Mouse (Mus musculus) brain, adult 2 months (tissue): ENCODE data around the gene Gnao1.

Experiments
- DNase-seq: peaks from one replicate; pipeline ENCODE4 v3.0.0; 2011; ENCODE audit warnings: low read depth, low spot score

Gnao1 gene

DNA sequence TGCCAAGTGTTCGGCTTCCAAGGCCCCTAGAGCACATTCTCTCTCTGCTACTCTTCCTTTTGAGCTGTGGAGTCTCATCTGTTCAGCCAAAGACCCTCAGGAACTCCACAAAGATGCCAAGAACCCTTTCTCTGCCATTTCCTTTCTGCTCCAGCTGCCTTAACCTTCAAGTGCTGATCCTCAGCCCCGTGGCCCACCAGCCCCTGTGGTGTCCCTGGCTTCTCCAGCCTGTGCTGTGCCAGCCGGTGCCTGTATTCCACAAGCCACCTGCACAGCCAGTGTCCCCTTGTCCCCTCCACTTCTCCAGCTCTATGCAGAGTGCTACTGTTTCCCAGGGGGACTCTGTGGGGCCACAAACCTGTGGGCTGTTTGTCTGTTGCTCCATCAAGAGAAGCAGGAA lies 83.8 kb downstream of the Gnao1 start:
- DNase-seq: no peak

DNA sequence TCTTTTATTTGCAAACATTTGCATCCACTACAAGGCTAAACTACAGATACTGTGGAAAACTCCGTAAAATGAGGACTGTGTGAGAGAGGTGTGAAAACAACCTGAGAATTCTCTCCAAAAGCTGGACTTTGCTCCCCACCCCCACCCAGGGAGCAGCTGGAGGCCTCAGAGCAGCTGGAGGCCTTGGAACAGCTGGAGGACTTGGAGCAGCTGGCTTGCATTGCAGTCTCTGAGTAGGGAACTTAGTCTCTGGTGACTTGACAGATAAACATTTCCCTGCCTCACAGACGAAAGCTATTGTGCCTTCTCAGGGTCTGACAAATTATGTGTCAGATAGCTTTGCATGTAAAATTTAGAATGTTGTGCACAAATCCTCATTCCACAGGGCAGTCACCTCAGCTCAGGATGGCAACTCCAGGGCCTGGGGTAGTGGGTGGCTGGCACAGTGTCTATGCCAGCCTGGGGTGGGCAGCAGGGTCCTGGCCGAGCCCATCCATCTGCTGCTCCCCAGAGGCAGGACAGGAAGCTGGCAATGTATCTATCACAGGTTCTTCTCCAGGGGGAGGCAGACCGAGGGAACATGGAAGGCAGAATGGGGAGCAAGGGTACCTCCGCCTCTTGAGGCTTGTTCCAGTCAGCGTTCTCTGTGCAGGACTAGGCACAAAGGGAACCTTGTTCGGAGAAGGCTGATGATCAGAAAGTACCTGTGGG lies 87.2 kb downstream of the Gnao1 start:
- DNase-seq: no peak

DNA sequence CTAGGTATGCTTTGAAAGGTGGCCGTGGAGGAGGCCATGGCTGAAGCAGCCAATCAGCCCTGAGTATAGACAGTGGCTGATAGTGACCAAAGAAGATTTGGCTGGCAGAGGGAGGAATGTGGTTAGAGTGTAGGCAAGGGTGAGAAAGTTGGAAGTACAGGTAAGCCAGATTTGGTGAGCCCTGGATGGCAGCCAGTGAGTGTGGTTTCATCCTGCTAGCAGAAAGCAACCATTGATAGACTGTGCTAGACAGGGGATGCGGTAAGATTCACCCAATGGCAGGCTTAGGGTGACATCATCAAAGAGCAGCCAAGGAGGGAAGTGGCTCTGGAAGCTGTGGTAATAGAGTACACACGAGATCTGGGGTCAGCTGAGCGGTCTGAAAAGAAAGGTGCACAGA lies 88.8 kb downstream of the Gnao1 start:
- DNase-seq: no peak

- no peak for DNase-seq
Measured at GRCm38 (mm10) chr8:93902040-93902439, 92.3 kb downstream of the Gnao1 start.

DNA sequence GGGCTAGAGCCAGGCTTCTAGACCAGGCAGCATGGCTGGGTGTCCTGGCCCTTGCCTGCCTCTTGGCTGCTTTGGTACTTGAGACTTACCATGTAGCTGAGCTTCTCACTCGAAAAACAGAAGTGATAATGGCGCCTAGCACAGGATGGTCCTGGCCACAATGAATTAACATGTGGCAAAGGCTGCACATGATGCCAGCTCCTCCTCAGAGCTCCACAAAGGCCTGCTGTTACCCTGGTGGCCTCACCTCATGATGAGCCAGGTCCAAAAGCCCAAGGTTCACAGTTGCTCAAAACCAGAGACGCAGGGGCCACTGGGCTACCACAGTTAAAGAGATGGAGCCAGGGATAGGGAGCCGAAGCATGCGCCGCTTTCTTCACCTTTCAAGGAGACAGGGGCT lies 97.2 kb downstream of the Gnao1 start:
- DNase-seq: peak; percentile 78

DNA sequence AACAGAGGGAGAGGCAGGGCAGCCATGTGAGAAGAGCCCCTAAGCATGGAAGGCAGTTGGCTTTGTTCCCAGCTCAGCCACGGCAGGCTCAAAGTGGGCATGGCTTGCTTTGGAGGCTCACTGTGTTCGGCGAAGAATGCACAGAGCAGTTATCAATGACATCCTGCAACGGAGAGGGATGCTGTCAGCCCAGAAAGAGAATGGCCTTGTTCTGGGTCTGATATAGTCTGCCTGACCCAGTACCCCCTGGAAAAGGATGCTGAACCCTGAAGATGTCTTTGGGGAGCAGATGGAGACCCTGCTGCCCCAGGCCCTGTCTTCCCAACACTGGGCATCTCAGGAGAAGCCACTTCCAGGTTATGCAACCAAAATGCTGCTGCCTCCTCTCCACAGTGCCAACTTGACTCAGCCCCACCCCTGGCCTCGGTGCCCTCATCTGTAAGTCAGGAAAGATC lies 98.2 kb downstream of the Gnao1 start:
- DNase-seq: peak; percentile 89

- peak; percentile 91 for DNase-seq
Measured at GRCm38 (mm10) chr8:93908546-93908945, 98.8 kb downstream of the Gnao1 start.

DNA sequence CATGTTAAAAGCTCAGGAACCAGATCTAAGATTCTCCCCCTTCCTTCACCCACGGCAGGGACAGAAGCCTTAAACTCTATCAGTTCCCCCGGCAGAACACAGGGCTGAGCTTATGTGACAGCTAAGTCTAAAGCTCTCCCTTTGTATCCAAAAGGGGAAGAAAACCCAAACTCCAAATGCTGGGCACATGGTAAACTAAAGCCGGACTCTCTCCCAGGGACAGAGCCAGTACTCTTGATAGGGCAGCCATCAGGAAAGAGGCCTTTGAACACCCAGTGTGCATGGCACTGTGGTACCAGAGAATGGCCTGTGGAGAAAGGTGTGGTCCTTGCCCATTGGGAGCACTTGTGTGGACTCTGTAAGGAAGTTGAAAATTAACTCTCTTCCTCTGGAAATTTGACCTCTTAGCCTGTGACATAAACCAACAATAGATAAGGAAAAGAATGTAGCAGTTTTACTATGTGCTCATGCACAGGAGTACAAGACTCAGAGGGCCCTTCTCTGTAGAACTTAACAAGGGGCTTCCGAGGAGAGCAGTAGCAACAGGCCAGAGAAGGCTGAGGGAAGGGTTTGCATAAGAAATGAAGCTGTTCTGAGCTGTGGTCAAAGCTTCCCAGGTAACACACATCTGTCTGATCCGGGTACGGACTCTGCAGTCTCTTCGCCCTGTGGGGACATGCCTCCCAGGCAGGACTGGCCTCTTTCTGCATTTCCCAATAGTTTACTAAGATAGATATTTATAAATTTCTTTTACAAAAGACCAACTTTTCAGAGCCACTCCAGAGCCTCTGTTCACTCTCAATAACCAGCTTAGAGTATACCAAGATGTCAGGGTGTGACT lies 102.2 kb downstream of the Gnao1 start:
- DNase-seq: no peak

GRCm38 (mm10) chr8:93917859-93918421 lies 108.2 kb downstream of the Gnao1 start:
- DNase-seq: peak; percentile 97

- no peak for DNase-seq
Measured at GRCm38 (mm10) chr8:93918580-93918979, 108.8 kb downstream of the Gnao1 start.

DNA sequence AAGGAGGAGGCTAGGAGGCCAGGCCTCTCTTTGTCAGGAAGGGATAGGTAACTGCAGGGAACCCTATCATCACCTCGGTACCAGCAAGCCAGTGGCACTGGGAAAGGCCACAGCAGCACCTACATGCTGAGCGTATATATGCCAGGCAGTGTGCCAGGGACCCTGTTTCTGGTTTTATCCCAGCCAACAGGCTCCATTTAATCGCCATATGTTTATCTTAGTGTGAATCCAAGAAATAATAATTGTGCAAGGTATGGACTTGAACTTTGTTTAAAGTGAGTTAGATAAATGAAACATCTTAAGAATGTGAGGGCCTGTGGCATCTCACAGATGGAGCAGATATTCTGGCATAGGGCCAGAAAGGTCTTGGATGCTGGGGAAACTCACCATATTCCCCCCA lies 109.7 kb downstream of the Gnao1 start:
- DNase-seq: peak; percentile 76

DNA sequence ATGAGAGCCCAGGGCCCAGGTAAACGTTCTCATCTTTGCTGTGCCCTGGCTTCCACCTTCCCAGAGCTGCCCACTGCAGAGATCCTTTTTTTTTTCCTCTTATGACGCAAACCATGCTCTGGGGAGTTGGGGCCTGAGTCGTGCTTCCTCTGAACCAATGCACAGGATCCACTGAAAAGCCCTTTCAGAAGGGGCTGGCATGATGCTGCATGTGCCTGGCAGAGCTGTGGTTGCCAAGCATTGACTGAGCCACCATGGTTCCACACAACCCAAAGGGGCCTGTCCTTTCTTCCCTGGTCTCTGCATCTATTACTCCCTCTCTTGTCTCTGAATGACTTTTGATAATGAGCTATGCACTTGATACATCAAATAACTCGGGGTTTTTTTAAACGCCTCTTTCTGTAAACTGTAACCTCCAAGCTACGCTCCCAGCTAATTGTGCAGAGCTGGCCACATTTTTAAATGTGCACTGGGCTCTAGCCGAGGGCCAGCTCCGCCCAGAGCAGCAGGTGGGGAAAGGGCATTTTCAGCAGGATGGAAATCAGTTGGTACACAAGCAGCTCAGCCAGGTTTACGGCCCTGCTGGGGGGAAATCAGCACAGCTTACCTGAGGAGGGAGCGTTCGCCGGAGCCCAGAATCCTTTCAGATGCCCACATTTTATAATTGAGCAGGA lies 110.3 kb downstream of the Gnao1 start:
- peak; percentile 86 for DNase-seq

- DNase-seq: no peak
Measured at GRCm38 (mm10) chr8:93920590-93920948, 110.8 kb downstream of the Gnao1 start.

DNA sequence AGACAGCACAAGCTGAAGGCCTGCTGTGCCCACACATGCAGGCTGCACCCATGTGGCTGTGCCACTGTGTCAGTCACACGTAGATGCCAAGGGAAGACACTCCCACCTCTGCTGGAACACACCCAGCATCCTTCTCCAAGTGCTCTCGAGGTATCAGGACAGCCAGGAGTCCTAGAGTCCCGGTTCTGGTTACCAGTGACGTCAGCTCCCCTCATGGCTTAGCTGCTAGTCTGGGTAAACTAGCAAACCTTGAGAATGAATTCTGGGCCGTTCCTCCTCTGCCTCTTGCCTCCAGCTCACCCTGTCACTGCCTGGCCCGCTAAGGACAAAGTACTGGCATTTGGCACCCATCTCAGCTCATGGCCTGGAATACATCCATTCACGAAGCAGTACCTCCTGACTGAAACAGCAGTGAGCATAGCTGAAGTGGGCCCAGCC lies 114.2 kb downstream of the Gnao1 start:
- peak; percentile 93 for DNase-seq

- DNase-seq: no peak
Measured at GRCm38 (mm10) chr8:93925513-93925912, 115.7 kb downstream of the Gnao1 start.

GRCm38 (mm10) chr8:93929233-93929632 lies 119.5 kb downstream of the Gnao1 start:
- no peak for DNase-seq

DNA sequence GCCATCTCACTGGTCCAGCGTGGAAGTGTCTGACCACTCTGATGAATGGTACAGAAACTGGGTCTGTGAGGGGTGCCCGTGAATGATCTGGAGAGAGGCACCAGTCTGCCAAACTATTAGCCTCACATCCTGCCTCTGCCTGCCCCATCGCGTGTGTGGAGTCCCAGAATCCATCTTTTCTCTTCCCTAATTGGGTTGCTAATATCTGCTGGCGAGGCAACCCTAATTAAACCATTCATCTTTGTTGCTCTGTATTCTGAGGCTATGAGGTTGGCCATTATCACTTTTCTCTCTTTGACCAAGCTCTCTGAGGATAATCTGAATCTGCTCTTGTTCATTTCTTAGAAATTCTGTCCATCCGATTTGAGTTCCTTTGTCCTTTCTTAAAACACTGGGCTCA lies 121.6 kb downstream of the Gnao1 start:
- no peak for DNase-seq

DNA sequence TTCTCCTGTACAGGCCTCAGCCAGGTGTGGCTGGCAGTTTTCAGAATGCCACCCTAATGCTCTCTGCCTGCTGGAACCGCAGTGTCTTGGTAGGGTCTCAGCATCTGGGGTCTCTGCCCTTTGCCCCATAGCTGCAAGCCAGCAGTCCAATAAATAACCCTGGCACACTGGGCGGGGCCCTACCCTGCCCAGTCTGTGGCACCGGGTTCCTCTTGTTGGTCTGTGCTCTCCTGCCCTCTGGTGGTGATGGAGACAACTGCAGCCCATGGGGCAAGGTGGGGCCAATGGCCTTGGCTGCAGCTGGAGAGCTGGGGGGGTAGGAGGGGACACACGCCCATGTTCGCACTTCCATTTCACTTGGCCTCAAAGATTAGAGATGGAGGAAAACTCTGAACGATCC lies 123.1 kb downstream of the Gnao1 start:
- DNase-seq: peak; percentile 95

- DNase-seq: peak; percentile 74
Measured at GRCm38 (mm10) chr8:93933288-93933687, 123.5 kb downstream of the Gnao1 start.

GRCm38 (mm10) chr8:93938193-93938592 lies 128.4 kb downstream of the Gnao1 start:
- no peak for DNase-seq

GRCm38 (mm10) chr8:93940542-93941423 lies 131.0 kb downstream of the Gnao1 start:
- DNase-seq: peak; percentile 80
